ENCODE assay signal across 17 mouse cellular contexts in genomic region chr10:99602331-99602730, GRCm38 (mm10).
DNase-seq lines count a peak whose midpoint lies in the region; ATAC-seq and TF ChIP-seq lines count a peak whose summit lies in the region.
"Had no signal": no experiment of that assay in that cellular context is flagged by ENCODE, and none has a peak within 500 bp of the region (broad histone marks: within the 10 kb centered on the region; RNA-seq: fewer than 3 reads in every experiment).

No protein-coding gene starts in this region.

- TF ChIP-seq CTCF in lung, postnatal 0 days (IDR thresholded peaks at IDR 0.05) = no peak

- 47% methylated on average over 5 of the region's 5 CpGs for WGBS in lung, postnatal 0 days

- H3K27me3 ChIP-seq in lung, postnatal 0 days (replicated peaks; ENCODE audit: insufficient read depth, low read length) = no peaks in the 10 kb centered on the region
- H3K27me3 ChIP-seq: embryonic facial prominence, embryonic 12.5 days; hindbrain, embryonic 15.5 days; liver, embryonic 15.5 days had no signal

- H3K4me2 ChIP-seq in lung, postnatal 0 days (replicated peaks; ENCODE audit: low read depth, low read length) = no peak overlapping the region
- H3K4me2 ChIP-seq: embryonic facial prominence, embryonic 12.5 days; hindbrain, embryonic 15.5 days; liver, embryonic 15.5 days had no signal

- H3K9me3 ChIP-seq in lung, postnatal 0 days (ENCODE audit: low read length) = no peaks in the 10 kb centered on the region
- H3K9me3 ChIP-seq: hindbrain, embryonic 15.5 days; limb, embryonic 10.5 days; liver, embryonic 15.5 days had no signal

- no peaks in the 10 kb centered on the region for H3K4me1 ChIP-seq in lung, postnatal 0 days (ENCODE audit: insufficient read depth, low read depth, low read length)
- H3K4me1 ChIP-seq: embryonic facial prominence, embryonic 12.5 days; limb, embryonic 10.5 days; liver, embryonic 15.5 days had no signal

- DNase-seq in frontal cortex, postnatal 10 days (ENCODE audit: low spot score in 2 of 2) = no peak
- DNase-seq in lung, postnatal 0 days (ENCODE audit: low spot score) = peak; percentile 57
- DNase-seq in lung, postnatal 10 days = no peak
- peak; percentile 74 for DNase-seq in brain, adult 2 months (ENCODE audit: low read depth, low spot score)
- DNase-seq in skeletal muscle tissue, adult 2 months (ENCODE audit: low read depth, low spot score) = peak; percentile 71
- DNase-seq in thymus, postnatal 14 days = no peak
- DNase-seq in urinary bladder, postnatal 4 days (ENCODE audit: low spot score in 2 of 2) = no peak
- DNase-seq: cerebellum, adult 9-11 months; kidney, adult 11 months; kidney, postnatal 36 days; thymus, postnatal 36 days had no signal

- ATAC-seq in frontal cortex, adult (ENCODE audit: low TSS enrichment) = peak; percentile 92
- ATAC-seq in lung, postnatal 0 days = no peak

- H3K27ac ChIP-seq in lung, postnatal 0 days (ENCODE audit: low read length) = no peak overlapping the region
- H3K27ac ChIP-seq: embryonic facial prominence, embryonic 12.5 days; hindbrain, embryonic 15.5 days; limb, embryonic 10.5 days; liver, embryonic 15.5 days had no signal

- no peak overlapping the region for H3K9ac ChIP-seq in lung, postnatal 0 days (replicated peaks; ENCODE audit: low read depth)
- H3K9ac ChIP-seq: embryonic facial prominence, embryonic 12.5 days; hindbrain, embryonic 15.5 days; liver, embryonic 15.5 days had no signal

- TF ChIP-seq EP300 in lung, postnatal 0 days (IDR thresholded peaks at IDR 0.05) = no peak

- no peak overlapping the region for H3K4me3 ChIP-seq in lung, postnatal 0 days (ENCODE audit: low read depth, low read length)
- H3K4me3 ChIP-seq: embryonic facial prominence, embryonic 12.5 days; hindbrain, embryonic 15.5 days; limb, embryonic 10.5 days; liver, embryonic 15.5 days had no signal

- no peaks in the 10 kb centered on the region for H3K36me3 ChIP-seq in lung, postnatal 0 days (ENCODE audit: insufficient read depth, low read length)
- H3K36me3 ChIP-seq: embryonic facial prominence, embryonic 12.5 days; G1E; hindbrain, embryonic 15.5 days; limb, embryonic 10.5 days; liver, embryonic 15.5 days had no signal

Comparison
In these comparisons a context has a peak if more than half of its experiments do, and no peak if none do; other contexts are left out.
1. DNase-seq: peak in lung, postnatal 0 days (single experiment), brain, adult 2 months (single experiment) and skeletal muscle tissue, adult 2 months (single experiment); none in frontal cortex, postnatal 10 days (0 of 2), lung, postnatal 10 days (single experiment), thymus, postnatal 14 days (single experiment) and urinary bladder, postnatal 4 days (0 of 2).